Mouse (Mus musculus) colon, adult 2 months (tissue): ENCODE measurements around the gene Susd1. TPM values are rescaled to one million over a fixed set of nuclear protein-coding genes. Genes with fewer than 3 reads are reported as not detected.

ENCODE experiments used
- polyA plus RNA-seq: library from polyadenylated mRNA; depleted of rRNA; stranded (reverse); fragments of >200 nt; gene quantifications from 2 replicates; pipeline ENCODE4 v1.2.3, GENCODE M21; 2012; rRNA removed

Gene Susd1
- polyA plus RNA-seq: 2.6 and 2.9 TPM in 2 replicates

DNA sequence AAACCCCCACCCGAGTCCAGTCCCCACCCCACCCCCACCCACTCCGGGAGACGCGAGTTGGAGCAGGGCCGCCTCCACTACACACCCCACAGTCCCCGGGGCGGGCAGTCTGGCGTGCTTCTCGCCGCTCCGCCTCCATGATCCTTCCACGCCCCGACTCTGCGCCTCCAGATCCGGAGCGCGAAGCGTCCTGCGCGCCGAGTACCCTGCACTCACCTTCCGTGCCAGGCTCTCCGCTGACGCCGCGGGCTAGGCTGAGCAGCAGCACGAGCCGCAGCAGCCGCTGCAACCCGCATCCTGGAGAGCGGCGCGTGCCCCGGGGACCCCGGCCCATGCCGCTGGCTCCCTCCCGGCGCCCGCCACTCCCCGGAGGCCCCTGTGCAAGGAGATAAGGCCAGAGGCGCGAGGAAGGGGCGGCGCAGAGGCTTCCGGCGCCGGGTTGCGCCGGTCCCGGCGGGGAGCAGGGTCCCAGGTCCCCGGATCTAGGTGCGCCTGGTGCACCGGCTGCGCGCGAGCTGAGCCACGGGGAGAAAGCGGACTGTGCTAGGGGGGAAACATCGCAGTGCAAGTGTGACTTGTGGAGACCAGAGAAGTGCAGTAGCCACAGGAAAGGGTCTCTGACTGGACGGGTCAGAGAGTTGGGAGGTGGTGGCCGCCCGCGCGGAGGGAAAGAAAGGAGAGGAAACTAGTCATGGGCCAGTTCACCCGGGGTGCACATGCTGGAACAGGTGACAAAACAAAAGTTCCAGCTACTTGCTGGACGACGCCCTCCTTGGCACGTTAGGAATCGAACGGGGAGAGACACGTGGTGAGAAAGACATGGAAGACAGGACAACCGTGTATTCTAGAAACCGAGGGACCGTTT is at the start of gene Susd1:
Gene Susd1 (minus strand): TSS at position 644 of the 865 bp plus-strand sequence.

Other genes starting within 250 kb of the Susd1 start
- gene Ugcg, start 249.4 kb downstream of the Susd1 start, polyA plus RNA-seq: 52.7 and 69.0 TPM in 2 replicates
- 38.6 and 48.7 TPM in 2 replicates for gene Ptbp3, start 110.7 kb upstream of the Susd1 start, polyA plus RNA-seq
- 4.6 and 7.6 TPM in 2 replicates for gene Hsdl2, start 142.9 kb upstream of the Susd1 start, polyA plus RNA-seq
- 3.5 TPM in 2 replicates for gene E130308A19Rik, start 187.6 kb upstream of the Susd1 start, polyA plus RNA-seq